Mouse (Mus musculus): ENCODE measurements around the gene Ptn. TPM values are rescaled to one million over a fixed set of nuclear protein-coding genes. Genes with fewer than 3 reads are reported as not detected.

Ptn gene
- polyA plus RNA-seq, 1 experiment from 2014 or later: 174 TPM

Small RNA genes within 50 kb of the gene (microRNA-seq; reads per million reads assigned to microRNA genes)
- gene Gm25111: not detected
